Mouse (Mus musculus) small intestine, adult 2 months (tissue): ENCODE results near the gene Doc2b. TPM values are rescaled to one million over a fixed set of nuclear protein-coding genes. Genes with fewer than 3 reads are reported as not detected.
A peak's percentile ranks its signal among the peaks of the same experiment; 100 is the strongest.
"Not testable (repeated sequence)": the region's sequence is repeated elsewhere in the genome, so short reads cannot be mapped to it uniquely, and the experiment has no call there.

ENCODE experiments used
- H3K27ac ChIP-seq: fragments of 200-500 bp; 2 replicates; pipeline ENCODE4 v1.5.1; 2012; ENCODE audit warnings: low read depth, low read length, control low read depth, inconsistent platforms; ENCODE audit not compliant: insufficient read depth
- H3K27me3 ChIP-seq: fragments of 200-500 bp; 2 replicates; pipeline ENCODE4 v1.6.1; 2012; ENCODE audit warnings: mild to moderate bottlenecking, moderate library complexity, low read length, inconsistent platforms; ENCODE audit not compliant: control insufficient read depth, insufficient read depth
- H3K36me3 ChIP-seq: fragments of 200-500 bp; 2 replicates; pipeline ENCODE4 v1.6.1; 2012; ENCODE audit warnings: mild to moderate bottlenecking, low read length, control low read depth, inconsistent platforms; ENCODE audit not compliant: control insufficient read depth, insufficient read depth
- H3K4me1 ChIP-seq: fragments of 200-500 bp; 2 replicates; pipeline ENCODE4 v1.6.1; 2012; ENCODE audit warnings: low read length, inconsistent platforms, mixed read lengths; ENCODE audit not compliant: control insufficient read depth, insufficient read depth, insufficient read length
- H3K4me3 ChIP-seq: fragments of 200-500 bp; 2 replicates; pipeline ENCODE4 v1.5.1; 2012; ENCODE audit warnings: low read depth, mild to moderate bottlenecking, control low read depth, inconsistent platforms, low read length, moderate library complexity
- CTCF ChIP-seq: fragments of 200-500 bp; IDR thresholded peaks from 2 replicates; pipeline ENCODE4 v1.5.1; 2012; ENCODE audit warnings: low read depth, mild to moderate bottlenecking, control low read depth, inconsistent platforms, low read length, moderate library complexity, mixed read lengths; ENCODE audit not compliant: insufficient replicate concordance, insufficient read length; ENCODE audit errors: extremely low read depth
- POLR2A ChIP-seq: fragments of 200-500 bp; IDR thresholded peaks from 2 replicates; pipeline ENCODE4 v1.6.1; 2012; ENCODE audit warnings: low read depth, mild to moderate bottlenecking, control low read depth, inconsistent platforms, low read length, moderate library complexity
- WGBS: fragments of 180-500 bp; shearing (Covaris S2); methylation state at CpG from one replicate; pipeline ENCODE4 v1.1.7; 2018; 5-methylcytosine and 5-hydroxymethylcytosine counted together
- polyA plus RNA-seq: library from polyadenylated mRNA; depleted of rRNA; stranded (reverse); fragments of >200 nt; gene quantifications from 2 replicates; pipeline ENCODE4 v1.2.3, GENCODE M21; 2012; rRNA removed

Gene Doc2b
- polyA plus RNA-seq, 1 experiment: 0.27 TPM

GRCm38 (mm10) chr11:75735462-75736252 lies 60.2 kb downstream of the Doc2b start:
- TF ChIP-seq CTCF (no peak), POLR2A (no peak)
- H3K4me1 ChIP-seq: peaks cover 21% of the 10 kb centered on the region; the same call in 1 of the 2 replicates
- no peak overlapping the region for H3K27ac ChIP-seq
- 24% methylated on average over 5 of the region's 5 CpGs for WGBS
- no peak overlapping the region for H3K4me3 ChIP-seq
- H3K36me3 ChIP-seq: peaks cover 2% of the 10 kb centered on the region; the same call in 1 of the 2 replicates
- no peaks in the 10 kb centered on the region for H3K27me3 ChIP-seq

GRCm38 (mm10) chr11:75733227-75733940 lies 62.5 kb downstream of the Doc2b start:
- Histone ChIP-seq H3K36me3 (no peaks in the 10 kb centered on the region), H3K27ac (peak overlapping the region; percentile 89), H3K4me1 (peaks cover 19% of the 10 kb centered on the region; the same call in 1 of the 2 replicates), H3K4me3 (peak overlapping the region; percentile 63), H3K27me3 (no peaks in the 10 kb centered on the region)
- WGBS: under 1% methylated on average over 52 of the region's 52 CpGs
- no peak for TF ChIP-seq CTCF
- 0 out of 2 replicates have a peak, but pooled peaks have one; percentile 31 for TF ChIP-seq POLR2A

GRCm38 (mm10) chr11:75732434-75733226 lies 63.2 kb downstream of the Doc2b start, which contains the start of gene Ywhae:
Ywhae (plus strand) TSS chr11:75732869.
- TF ChIP-seq CTCF: no peak
- TF ChIP-seq POLR2A: peak; percentile 87
- Histone ChIP-seq H3K36me3 (no peaks in the 10 kb centered on the region), H3K27me3 (no peaks in the 10 kb centered on the region), H3K27ac (peak within 1 kb of the TSS; percentile 89), H3K4me1 (peaks cover 14% of the 10 kb centered on the region; the same call in 1 of the 2 replicates), H3K4me3 (peak within 1 kb of the TSS; percentile 63)
- WGBS: 1% methylated on average over 76 of the region's 76 CpGs

- H3K4me3 ChIP-seq, H3K27ac ChIP-seq, H3K27me3 ChIP-seq, H3K4me1 ChIP-seq, H3K36me3 ChIP-seq: not testable (repeated sequence)
- 85% methylated on average over 6 of the region's 6 CpGs for WGBS
Measured at GRCm38 (mm10) chr11:75727659-75728058, 68.2 kb downstream of the Doc2b start.

- TF ChIP-seq CTCF: no peak
- H3K27me3 ChIP-seq: no peaks in the 10 kb centered on the region
- H3K36me3 ChIP-seq: no peaks in the 10 kb centered on the region
- no peaks in the 10 kb centered on the region for H3K4me1 ChIP-seq
- no peak overlapping the region for H3K4me3 ChIP-seq
- H3K27ac ChIP-seq: no peak overlapping the region
- WGBS: 56% methylated on average over 2 of the region's 2 CpGs
Measured at GRCm38 (mm10) chr11:75727168-75727567, 68.7 kb downstream of the Doc2b start.

GRCm38 (mm10) chr11:75722339-75722738 lies 73.5 kb downstream of the Doc2b start:
- H3K4me1 ChIP-seq: no peaks in the 10 kb centered on the region
- 55% methylated on average over 4 of the region's 4 CpGs for WGBS
- TF ChIP-seq POLR2A: no peak
- no peak for TF ChIP-seq CTCF

More at GRCm38 (mm10) chr11:75722339-75722738, 73.5 kb downstream of the Doc2b start:
- no peak overlapping the region for H3K27ac ChIP-seq
- H3K4me3 ChIP-seq: no peak overlapping the region
- H3K36me3 ChIP-seq: no peaks in the 10 kb centered on the region
- no peaks in the 10 kb centered on the region for H3K27me3 ChIP-seq

Other genes with a start within 250 kb of the Doc2b start
- 88.0 and 185 TPM in 2 replicates for gene Pitpna, start 208.0 kb downstream of the Doc2b start, polyA plus RNA-seq
- 14.3 and 35.3 TPM in 2 replicates for gene Inpp5k, start 165.1 kb downstream of the Doc2b start, polyA plus RNA-seq
- gene Myo1c, start 145.5 kb downstream of the Doc2b start, polyA plus RNA-seq: 23.2 and 28.7 TPM in 2 replicates
- gene Crk, start 116.8 kb downstream of the Doc2b start, polyA plus RNA-seq: 71.4 and 111 TPM in 2 replicates
- 18.8 and 46.8 TPM in 2 replicates for gene Ywhae, start 63.2 kb downstream of the Doc2b start, polyA plus RNA-seq
- 12.6 and 12.7 TPM in 2 replicates for gene Rph3al, start 142.4 kb upstream of the Doc2b start, polyA plus RNA-seq
- gene 1700016K19Rik, start 203.9 kb upstream of the Doc2b start, polyA plus RNA-seq: 0.18 and 0.39 TPM in 2 replicates
- 21.3 and 21.5 TPM in 2 replicates for gene Rflnb, start 231.7 kb upstream of the Doc2b start, polyA plus RNA-seq